Mouse (Mus musculus): ENCODE results near the gene Plcb2. TPM values are rescaled to one million over a fixed set of nuclear protein-coding genes. Genes with fewer than 3 reads are reported as not detected.

Plcb2 gene
- total RNA-seq, 2 experiments from 2014 or later, result 2.4 to 2.7 TPM

- DNase-seq, result no peak
- intact Hi-C loops (cut with DNase I), result loop anchor here (5.0 kb wide), 1 partner anchor 149 kb away; the partner anchor contains the start of gene Bmf
Observed at GRCm38 (mm10) chr2:118696451-118697308, 31.6 kb downstream of the Plcb2 start.

- intact Hi-C loops (cut with DNase I), result loop anchor here (1.0 to 5.0 kb wide), 2 partner anchors 57 to 148 kb away; partner anchors contain the start of gene Bmf
- peak; percentile 44 to 69 for DNase-seq
Observed at GRCm38 (mm10) chr2:118695677-118696232, 32.5 kb downstream of the Plcb2 start.

DNA sequence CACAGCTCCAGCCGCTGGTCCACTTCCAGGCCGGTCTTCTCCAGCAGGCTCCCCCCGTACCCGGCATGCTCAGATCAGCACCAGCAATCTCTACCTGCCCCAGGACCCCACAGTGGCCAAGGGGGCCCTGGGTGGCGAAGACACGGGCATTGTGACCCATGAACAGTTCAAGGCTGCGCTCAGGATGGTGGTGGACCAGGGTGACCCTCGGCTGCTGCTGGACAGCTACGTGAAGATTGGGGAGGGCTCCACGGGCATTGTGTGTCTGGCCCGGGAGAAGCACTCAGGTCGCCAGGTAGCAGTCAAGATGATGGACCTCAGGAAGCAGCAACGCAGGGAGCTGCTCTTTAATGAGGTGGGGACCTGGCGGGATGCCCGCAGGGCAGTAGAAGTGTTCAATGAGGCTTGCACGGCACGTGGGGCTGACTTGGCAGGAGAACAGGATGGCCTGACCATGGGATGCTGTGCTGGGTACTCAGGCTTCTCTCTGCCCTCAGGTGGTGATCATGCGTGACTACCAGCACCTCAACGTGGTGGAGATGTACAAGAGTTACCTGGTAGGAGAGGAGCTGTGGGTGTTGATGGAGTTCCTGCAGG lies 34.8 kb downstream of the Plcb2 start:
- DNase-seq, result no peak
- intact Hi-C loops (cut with DNase I), result loop anchor here (5.0 kb wide), 2 partner anchors 36 to 206 kb away; no protein-coding TSS in a partner anchor

GRCm38 (mm10) chr2:118689875-118690274 lies 38.4 kb downstream of the Plcb2 start:
- no peak for DNase-seq
- intact Hi-C loops (cut with DNase I), result loop anchor here (5.0 kb wide), 2 partner anchors 33 to 203 kb away; no protein-coding TSS in a partner anchor

DNA sequence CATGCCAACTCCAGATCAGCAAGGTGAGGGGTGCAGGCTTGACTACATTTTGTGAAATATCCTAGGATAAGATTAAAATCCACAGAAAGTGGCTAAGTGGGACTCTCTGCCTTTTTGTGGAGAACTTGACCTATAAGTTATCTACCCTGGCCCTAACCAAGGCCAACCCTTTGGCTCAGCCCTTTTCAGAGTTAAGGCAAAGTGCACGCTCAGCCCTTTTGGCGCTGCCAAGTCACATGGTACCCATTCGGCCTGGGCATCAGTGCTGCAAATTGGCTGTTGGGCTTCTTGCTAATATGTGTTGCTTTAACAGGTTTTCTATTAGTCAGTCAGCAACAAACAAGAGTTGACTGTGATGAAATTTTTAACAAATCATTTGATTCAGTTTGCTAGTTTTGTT lies 40.4 kb downstream of the Plcb2 start:
- intact Hi-C loops (cut with DNase I), result no loop called here
- DNase-seq, result no peak

DNA sequence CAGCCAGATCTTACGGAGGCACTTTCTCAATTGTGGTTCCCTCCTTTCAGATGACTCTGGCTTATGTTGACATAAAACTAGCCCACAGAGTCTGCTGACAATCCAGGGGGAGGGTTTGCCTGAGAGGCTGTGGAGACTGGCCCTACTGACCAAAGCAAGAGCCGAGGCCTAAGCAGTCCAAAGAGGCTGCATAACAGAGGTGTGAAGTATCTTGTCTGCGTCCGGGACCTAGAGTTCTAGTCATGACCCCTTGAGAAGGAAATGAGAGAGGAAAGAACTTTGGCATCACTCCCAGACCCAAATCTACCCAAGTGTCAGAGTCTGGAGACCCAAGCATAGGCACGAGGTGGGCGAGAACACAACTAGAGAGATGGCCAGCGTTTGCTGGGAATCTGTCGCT lies 41.5 kb downstream of the Plcb2 start:
- intact Hi-C loops (cut with DNase I), result no loop called here
- no peak for DNase-seq

DNA sequence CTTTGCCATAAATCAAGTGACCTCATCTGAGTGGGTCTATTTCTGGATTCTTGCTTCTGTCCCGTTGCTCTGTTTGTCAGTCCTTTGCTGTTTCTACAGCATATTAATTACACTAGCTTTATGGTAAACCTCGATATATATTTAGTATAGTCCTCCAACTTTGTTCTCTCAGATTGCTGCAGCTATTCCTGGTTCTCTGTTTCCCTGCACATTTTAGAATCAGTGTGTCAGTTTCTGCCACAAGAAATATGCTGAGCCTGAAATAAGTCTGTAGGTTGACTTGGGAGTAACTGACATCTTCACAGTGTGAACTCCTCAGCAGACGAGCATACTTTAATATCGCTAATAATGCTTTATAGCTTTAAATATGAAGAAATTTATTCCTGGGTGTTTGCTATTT lies 43.1 kb downstream of the Plcb2 start:
- intact Hi-C loops (cut with DNase I), result no loop called here
- no peak for DNase-seq

- no peak for DNase-seq
- intact Hi-C loops (cut with DNase I), result no loop called here
Observed at GRCm38 (mm10) chr2:118682544-118683260, 45.5 kb downstream of the Plcb2 start.

DNA sequence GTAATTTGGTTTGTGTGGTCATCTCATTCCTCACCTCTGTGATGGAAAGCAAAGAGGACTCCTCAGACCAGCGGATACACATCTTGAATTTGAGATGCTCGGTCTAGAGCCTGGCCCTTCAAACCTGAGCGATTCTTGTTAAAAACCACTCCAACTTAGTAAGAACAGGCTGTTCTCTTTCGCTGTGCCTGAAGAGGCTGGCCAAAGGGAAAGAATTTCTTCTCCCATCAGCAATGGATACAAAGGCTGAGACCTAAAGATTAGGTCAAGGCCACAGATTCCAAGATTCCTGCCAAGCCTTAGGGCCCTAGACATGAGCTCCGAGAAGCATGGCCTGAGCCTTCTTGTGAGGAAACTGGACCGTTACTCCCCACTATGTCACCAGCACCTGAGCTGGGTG lies 47.3 kb downstream of the Plcb2 start:
- DNase-seq, result no peak
- intact Hi-C loops (cut with DNase I), result no loop called here

GRCm38 (mm10) chr2:118679577-118679976 lies 48.7 kb downstream of the Plcb2 start:
- intact Hi-C loops (cut with DNase I), result no loop called here
- DNase-seq, result no peak

DNA sequence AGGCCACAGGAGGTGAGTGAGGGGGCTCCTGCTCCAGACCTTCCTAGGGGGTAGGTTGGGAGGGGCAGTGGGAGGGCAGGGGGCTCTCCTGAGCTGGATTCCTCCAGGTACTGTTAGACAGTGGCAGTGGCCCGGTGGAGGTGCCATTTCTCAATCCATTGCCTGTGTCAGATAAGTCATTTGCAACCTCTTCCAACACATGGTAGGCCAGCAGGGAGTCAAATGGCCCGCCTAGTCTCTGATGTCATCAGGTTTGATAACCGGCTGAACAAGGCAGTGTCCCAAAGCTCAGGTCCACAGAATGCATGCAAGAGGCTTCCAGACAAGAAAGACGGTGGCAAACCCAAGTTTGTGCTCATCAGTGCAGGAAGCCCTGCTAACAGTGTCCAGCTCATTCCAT lies 50.4 kb downstream of the Plcb2 start:
- intact Hi-C loops (cut with DNase I), result no loop called here

DNA sequence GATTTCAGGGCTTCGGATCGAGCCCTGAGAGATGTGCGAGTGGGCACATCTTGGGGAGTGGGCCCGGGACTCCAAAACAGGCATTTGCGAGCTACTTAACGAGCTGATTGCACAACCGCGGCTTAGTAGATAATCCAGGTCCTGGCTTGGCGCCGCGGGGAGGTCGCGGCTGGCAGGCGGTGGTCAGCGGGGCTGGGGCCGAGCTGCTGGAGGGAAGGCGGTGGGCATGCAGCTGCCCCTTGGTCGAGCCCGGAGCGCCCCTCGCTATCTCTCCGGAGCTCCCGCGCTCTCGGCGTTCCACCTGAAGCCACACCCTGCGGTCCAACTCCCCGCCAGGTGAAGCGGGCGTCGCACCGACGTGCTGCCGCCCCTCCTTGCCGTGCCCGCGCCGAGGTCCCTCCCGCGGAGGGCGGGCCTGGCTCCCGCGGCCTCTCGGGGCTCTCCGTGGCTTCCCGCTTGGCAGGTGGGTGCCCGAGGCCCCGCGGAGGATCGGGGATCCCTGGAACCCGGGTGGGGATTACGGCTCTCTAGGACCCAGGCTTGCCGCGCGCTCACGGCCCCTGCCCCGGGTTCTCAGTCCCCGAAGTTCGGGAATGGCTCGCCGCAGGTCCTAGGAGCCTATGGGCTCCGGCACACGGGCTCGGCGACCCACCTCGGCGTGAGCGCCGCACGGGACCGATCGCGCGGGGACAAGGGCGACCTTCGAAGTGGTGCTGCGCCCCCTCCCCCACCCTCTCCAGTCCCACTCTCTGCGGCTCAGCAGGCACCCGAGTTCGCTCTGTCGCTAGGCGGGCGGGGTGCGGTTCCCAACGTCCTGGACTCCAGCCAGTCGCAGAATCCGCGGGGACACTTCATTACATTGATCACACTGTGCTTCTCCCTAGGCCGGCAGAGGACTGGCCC lies 51.1 kb downstream of the Plcb2 start:
- DNase-seq, result peak; percentile 34 to 43

More for the DNA sequence above, 50.4 kb downstream of the Plcb2 start:
- no peak for DNase-seq

DNA sequence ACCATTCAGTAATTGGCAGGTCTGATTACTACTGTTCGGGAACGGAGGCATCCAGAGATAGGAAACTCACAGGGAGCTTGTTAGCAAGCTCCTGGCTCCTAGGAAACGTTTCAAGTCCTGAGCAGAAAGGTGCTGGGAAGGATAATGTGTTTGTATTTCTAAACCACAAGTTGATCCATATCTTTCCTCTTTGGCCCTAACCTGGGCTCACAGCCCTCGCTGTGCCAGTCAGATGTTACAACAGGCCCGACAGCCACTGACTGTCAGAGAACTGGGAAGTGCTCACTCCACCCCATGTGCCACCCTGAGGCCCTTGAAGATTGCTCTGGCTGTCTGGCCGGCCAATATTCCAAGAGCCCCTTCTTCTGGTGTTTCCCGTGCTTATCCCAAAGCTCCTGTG lies 53.7 kb downstream of the Plcb2 start:
- DNase-seq, result no peak
- intact Hi-C loops (cut with DNase I), result no loop called here

More for the DNA sequence above, 51.1 kb downstream of the Plcb2 start:
- intact Hi-C loops (cut with DNase I), result no loop called here

DNA sequence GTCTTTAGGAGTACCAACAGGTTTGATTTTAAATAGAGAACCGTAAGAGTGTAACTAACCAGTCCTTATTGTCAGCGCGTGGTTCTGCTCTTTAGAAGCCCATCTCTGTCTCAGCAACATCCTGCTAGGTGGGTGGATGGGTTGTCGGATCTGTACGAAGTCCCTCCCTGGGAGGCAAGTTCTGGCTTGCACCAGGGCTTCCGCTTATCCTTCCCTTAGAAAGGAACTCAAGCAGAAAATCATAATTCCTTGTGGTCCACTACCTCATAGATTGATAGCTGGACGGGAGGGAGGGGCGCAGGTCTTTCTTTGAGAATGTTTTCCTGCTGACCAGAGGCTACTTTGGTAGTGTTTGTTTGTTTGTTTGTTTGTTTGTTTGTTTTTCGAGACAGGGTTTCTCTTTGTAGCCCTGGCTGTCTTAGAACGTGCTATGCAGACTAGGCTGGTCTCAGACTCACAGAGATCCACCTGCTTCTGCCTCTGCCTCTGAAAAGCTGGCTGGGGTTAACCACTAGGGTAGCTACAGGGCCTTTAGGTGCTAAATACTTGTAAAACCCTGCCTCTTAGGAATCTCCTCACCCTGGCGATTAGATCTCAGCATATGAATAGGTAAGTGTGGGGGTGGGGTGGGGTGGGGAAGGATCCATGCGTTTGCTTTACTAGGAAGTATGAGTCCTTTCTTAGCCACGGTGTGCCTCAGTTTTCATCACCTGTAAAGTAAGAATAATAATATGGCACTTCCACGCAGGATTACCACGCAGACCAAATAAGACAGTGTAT lies 54.4 kb downstream of the Plcb2 start:
- intact Hi-C loops (cut with DNase I), result no loop called here
- DNase-seq, result no peak

DNA sequence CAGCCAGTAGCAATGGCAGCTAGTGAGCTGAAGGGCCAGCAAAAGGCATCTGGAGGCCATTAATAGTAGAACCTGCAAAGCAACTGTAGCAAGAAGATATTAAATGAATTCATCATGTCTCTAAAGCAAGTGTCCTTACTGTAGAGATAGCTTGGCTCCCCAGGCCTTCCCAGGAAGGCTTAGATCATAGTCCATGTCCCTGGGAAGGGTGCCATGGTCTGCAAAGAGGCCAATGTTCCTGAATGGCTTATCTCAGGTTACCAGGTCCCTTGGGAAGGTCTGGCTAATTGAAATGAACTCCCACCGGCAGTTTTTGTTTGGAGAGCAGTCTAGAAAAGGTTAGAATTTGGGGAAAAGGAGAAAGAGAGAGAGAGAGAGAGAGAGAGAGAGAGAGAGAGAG lies 56.5 kb downstream of the Plcb2 start:
- no peak for DNase-seq
- intact Hi-C loops (cut with DNase I), result no loop called here

DNA sequence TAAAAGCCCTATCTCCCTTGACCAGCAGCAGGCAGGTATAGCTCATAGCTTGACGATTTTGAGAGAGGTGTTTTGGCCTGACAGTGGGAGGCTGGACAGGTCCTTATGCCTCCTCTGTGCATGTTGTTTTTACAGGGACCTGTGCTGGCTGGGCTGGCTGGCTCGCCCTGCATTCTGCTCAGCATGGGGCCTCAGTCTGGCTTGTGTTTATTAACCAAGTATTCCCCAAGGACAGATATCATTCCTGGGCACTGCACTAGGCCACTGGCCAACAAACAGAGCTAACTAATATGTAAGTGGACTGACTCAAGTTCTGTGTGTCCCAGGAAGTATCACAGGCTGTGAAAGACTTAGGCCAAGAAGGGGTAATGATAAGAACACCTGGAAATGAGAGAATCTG lies 58.5 kb downstream of the Plcb2 start:
- peak in 1 of 2 experiments; percentile 40 for DNase-seq
- intact Hi-C loops (cut with DNase I), result no loop called here

DNA sequence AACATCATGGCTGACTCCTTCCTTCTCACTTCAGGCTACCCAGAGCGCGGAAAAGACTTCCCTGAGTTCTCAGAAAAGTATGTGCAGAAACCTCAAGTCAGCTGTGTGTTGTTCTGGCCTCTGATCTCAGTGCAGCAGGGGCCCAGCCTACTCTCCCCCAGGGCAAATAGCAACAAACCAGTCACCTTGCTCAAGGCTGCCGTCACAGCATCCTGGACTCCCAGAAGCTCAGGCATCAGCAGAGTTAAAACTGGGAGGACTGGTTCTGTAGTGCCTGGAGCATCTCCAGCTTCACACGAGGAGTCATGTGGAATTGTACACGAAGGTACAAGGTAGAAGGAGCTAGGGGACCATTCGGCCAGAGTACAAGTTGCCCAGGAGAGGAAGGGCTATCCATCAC lies 59.0 kb downstream of the Plcb2 start:
- no peak for DNase-seq
- intact Hi-C loops (cut with DNase I), result no loop called here

DNA sequence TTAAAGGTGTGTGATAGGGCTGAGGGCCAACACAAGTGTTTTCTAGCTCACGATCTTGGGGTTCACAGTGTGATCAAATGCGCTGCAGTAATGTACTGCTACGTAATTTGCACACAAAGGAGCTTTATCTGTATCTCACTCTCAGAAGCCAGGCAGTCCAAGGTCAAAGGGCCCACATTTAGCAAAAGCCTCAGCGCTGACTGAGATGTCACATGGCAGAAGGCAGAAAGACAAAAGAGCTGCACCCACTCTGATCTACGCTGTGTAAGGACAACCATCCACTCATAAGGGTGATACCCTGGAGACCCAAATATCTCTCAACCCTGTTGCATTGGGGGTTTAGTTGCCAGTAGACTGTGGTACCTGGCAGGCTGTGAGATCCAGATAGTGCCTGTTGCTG lies 61.1 kb downstream of the Plcb2 start:
- intact Hi-C loops (cut with DNase I), result no loop called here
- no peak for DNase-seq

GRCm38 (mm10) chr2:118665616-118666015 lies 62.6 kb downstream of the Plcb2 start:
- no peak for DNase-seq
- intact Hi-C loops (cut with DNase I), result no loop called here

Measured in heart, postnatal 14 days (tissue).